Mouse (Mus musculus) G1E (cell line): ENCODE results near the gene Enc1.

Experiments used
- CTCF ChIP-seq: IDR thresholded peaks from 2 replicates; pipeline ENCODE4 v1.5.1; 2012; ENCODE audit warnings: low read depth, low read length, inconsistent platforms, mixed read lengths
- GATA1 ChIP-seq: IDR thresholded peaks from 2 replicates; pipeline ENCODE4 v1.6.1; 2012; ENCODE audit warnings: borderline replicate concordance, low read length, inconsistent platforms, mixed read lengths
- GATA2 ChIP-seq: IDR thresholded peaks from 2 replicates; pipeline ENCODE4 v1.6.1; 2012; ENCODE audit warnings: low read depth, low read length, inconsistent platforms, borderline replicate concordance

DNA sequence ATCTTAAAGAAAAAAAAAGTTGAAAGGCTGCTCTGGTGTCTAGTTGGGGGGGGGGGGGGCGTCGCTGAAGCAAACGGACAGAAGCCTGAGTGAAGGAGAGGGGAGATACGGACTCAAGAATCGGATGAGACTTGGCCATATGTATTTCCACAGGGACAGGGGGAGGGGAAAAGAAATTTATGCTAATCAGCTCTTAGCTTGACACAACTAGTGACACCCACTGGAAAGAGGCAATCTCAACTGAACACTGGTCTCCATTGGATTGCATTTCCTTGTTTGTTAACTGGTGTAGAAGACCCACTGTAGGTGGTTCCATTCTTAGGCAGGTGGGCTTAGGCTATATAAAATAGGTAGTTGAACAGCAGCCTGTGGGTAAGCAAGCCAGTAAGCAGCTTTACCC, 55.9 kb downstream of the Enc1 start:
- no peak for TF ChIP-seq CTCF
- TF ChIP-seq GATA1, result no peak
- no peak for TF ChIP-seq GATA2
